Mouse (Mus musculus): ENCODE measurements around the gene Gpatch3. TPM values are rescaled to one million over a fixed set of nuclear protein-coding genes. Genes with fewer than 3 reads are reported as not detected.

Gpatch3 gene
- total RNA-seq, 2 experiments from 2014 or later = 6.3 to 8.5 TPM

DNA sequence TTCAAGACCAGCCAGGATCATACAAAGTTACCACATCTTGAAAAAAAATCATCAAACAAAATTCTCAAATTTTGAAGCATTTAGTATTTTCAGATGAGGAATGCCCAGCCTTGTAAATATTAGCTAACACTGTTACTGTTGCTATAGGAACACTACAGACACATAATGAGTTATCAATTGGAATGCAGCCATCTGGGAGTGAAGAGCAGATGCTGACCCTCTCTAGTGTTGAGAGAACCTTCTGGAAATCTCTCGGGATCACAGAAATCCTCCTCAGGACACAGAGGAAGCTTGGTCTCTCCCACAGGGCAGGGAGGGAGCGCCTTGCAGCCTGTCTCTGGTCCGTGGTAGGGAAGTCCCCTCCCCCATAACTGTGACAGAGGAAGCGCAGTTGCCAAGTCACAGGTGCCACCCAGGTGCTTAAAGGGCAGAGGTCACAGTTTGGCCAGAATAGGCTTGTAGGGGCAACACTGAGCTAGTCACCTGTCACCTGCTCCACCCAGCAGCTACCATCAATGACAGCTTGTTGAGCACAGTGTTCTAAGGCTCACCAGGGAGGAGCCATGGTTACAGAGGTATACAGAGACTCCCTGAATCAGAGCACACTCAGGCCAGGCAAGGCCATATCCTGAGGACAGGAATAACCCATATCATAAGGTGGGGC, 45.1 kb downstream of the Gpatch3 start:
- DNase-seq (ENCODE audit: low spot score in 2 of 2) = no peak

DNA sequence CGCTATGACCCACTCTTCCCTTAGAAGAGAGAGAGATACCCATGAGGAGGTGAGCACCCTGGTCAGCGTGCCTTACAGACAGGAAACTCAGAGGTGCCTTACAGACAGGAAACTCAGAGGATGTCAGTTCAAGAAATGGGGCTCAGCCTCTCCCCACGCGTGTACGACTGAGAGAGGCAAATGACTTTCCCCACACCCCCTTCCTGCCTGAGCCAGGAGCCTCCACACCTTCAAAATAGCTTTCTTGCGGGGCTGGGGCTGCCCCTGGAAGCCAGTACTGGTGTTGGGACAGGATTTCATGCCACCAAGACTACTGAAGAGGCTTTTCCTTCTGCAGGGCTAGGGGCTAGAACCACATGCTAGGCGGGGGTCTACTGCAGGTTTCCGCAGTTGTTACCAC, 46.1 kb downstream of the Gpatch3 start:
- no peak for DNase-seq (ENCODE audit: low spot score in 2 of 2)

DNA sequence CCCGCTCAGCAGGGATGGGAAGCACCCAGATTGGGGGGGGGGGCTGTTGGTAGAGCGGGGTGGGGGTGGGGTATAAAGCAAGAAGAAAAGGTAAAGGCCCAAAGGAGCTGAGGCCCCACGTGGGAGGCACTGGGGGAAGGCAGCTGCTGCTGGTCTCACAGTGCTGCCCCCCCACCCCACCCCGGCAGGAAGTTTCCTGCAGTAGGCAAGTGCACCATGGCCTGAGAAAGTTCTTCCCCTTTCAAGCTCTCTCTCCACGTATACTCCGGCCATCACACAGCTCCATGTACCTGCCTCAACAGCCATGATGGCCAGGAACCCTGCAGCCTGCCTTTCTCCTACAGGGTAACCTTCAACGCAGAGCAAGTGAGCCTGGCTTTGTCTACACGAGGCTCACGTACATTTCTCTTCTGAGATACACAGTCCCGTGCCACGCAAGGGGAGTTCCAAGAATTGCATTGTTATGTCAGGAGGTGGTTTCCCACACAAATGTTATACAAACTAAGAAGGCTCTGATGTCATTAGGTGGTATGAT, 47.7 kb downstream of the Gpatch3 start:
- no peak for DNase-seq (ENCODE audit: low spot score in 2 of 2)

DNA sequence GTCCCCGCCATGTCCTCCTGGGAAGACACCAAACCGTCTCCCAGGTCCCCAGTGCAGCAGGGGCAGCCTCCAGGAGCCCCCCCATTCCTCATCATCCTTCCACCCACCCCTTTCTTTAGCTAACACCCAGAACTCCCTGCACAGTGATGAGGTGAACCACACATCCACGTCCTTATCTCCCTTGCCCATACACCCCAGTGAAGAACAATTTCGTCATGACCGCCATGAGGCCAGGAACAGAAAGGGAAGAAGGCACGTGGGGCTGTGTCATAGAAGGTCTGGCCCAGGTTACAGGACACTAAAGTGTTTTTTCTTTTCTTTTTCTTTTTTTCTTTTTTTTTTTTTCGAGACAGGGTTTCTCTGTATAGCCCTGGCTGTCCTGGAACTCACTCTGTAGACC, 50.3 kb downstream of the Gpatch3 start:
- no peak for DNase-seq (ENCODE audit: low spot score in 2 of 2)

DNA sequence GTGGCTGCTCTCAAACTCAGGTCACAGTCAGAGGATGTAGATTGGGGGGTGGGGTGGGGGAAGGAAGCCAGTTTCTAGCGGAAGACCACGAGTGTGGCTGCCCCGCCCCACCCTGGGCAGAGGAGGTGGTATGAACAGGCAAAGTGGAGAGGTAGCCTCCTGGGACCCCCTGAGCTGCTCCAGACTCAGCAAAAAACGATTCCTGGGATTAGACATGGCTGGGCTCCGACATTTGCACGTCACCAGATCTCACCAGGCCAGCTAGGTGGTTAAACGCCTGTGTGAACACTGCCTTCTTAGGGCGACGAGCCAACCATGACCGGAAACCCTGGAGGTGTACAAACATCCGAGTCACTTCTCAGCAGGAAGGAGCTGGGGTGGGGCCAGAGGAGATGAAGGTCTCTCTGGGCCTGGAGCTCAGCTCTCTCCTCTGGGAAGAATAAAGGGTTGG, 51.1 kb downstream of the Gpatch3 start:
- DNase-seq (ENCODE audit: low spot score in 2 of 2) = no peak

DNA sequence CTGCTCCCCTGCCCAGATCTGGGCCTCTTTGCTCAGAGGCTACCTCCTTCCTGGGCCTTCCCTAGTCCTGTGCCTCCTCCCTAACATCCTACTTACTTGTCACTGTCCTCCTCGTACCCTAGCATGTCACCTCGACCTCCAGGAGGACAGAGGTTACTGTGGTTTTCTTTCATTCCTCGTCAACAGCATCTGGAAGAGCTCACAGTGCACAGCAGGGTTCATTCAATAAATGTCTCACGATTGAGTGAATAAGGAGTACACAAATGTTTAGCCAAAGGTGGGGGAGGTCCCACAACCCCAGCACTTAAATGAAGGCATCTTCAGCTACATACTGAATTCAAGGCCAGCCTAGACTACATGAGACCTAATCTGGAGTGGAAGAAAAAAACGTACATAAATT, 51.7 kb downstream of the Gpatch3 start:
- no peak for DNase-seq (ENCODE audit: low spot score in 2 of 2)

DNA sequence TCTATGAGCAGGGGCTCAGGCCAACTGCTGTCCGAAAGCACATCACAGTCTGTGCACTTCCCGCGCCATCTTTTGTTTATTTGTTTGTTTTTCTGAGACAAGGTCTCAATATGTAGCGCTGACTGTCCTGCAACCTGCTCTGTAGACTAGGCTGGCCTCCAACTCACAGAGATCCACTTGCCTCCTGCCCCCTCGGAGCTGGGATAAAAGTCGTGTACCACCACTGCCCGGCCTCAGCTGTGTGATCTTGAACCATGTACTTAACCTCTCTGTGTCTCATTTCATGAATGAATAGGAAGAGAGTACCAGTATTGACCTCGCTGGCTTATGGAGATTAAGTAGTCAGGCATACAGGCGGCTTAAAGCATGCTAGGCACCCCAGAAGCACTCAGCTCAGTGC, 52.1 kb downstream of the Gpatch3 start:
- no peak for DNase-seq (ENCODE audit: low spot score in 2 of 2)

DNA sequence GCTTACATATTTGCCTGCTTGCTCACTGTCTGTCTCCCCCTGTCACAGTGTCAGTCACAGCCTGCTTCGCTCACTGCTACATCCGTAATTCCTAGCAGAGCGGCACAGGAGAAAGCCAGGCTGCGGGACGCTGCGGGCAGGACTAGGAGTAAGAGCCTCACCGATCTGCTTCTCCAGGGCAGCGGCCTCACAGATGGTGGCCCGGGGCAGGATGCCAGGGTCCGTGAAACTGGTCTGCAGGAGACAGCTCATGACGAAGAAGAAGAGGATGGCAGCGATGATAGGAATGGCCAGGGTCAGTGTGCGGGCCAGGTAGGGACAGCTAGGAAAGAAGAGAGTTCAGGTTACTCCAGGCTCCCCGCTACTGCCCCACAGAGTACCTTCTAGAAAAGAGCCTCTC, 52.5 kb downstream of the Gpatch3 start:
- DNase-seq (ENCODE audit: low spot score in 2 of 2) = no peak

DNA sequence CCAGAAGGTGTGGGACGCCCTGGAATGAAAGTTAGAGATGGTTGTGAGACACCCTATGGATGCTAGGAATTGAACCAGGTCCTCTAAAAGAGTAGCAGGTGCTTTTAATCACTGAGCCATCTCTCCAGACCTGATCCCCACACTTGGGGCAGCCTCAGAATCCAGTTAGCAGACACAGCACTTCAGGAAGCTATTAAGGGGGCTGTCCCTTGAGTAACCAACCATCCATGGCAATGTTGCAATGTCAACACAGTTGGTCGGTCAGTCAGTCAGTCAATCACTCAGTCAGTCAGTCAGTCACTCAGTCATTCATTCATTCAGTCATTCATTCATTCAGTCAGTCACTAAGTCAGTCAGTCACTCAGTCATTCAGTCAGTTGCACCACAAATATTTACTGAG, 54.0 kb downstream of the Gpatch3 start:
- no peak for DNase-seq (ENCODE audit: low spot score in 2 of 2)

DNA sequence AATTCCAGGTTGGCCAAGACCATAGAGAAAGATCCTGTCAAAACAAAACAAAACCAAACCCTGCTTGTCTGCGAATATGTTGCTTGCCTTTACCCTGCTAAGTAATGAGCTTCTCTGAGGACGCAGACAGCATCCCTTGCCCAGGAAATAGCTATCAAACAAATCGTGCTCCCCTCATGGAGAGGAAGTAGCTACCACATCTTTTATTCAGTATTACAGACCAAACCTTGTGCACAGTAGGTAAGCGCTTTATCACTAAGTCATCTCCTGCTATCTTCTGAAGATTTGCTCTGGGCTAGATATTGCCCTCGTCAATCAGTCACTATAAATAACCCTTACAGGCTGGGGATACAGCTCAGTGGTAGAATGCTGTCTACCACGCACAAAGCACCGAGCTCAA, 54.6 kb downstream of the Gpatch3 start:
- no peak for DNase-seq (ENCODE audit: low spot score in 2 of 2)

DNA sequence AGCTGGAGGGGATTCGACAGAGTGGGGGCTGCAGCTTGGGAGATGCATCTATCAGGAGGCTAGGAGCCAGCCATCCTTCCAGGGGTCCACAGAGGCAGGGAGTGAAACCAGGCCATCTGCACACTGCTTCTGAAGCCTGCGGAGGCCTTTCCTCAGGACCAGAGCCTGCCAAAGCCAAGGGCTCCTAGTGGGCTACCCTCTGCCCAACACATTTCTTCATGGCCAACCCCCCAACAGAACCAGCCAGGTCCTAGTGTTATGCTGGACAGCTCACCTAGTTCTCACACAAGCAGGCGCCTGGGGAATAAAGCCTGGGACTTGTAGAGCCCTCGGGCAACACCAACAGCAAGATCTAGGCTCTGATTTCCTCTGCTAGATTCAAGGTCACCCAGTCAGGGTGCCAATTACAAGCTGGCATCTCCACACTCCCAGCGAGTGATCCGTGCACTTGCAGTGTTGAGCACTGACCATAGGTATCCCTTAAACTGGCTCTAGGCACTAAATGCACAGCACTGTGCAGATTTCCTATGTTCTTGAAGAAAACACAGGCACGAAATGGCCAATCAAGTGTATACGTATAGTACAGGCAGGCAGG, 55.9 kb downstream of the Gpatch3 start:
- no peak for DNase-seq (ENCODE audit: low spot score in 2 of 2)

DNA sequence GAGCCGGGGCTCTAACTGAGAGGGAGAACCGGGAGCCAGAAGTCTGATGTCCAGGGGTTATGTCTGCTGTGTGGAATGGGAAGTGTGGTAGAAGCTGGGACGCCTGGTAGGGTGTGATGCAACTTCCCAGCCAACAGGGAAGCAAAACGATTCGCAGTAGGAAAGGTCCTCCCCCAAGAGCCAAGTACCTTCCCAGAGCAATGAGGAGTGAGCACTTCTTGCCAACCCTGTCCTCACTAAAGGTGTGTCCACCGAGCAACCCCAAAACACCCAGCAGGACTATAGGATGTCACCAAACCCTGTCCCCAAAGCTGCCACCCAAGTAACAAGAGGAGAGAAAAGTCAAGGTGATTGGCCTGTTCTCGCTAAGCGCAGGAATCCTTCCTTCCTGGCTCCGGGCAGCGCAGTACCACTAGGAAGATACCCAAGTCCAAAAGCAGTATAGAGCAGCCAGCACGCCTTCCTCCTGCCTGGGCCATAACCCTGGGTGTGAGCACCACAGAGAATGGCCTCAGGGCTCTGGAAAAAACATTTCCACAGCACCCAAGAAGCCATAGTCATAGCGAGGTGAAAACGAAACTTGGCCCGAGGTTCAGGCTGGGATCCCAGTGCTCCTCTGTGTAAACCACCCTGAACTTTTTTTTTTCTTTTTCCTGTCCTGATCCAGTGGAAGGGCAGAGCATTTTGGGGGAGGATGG, 56.7 kb downstream of the Gpatch3 start:
- DNase-seq (ENCODE audit: low spot score in 2 of 2) = no peak

DNA sequence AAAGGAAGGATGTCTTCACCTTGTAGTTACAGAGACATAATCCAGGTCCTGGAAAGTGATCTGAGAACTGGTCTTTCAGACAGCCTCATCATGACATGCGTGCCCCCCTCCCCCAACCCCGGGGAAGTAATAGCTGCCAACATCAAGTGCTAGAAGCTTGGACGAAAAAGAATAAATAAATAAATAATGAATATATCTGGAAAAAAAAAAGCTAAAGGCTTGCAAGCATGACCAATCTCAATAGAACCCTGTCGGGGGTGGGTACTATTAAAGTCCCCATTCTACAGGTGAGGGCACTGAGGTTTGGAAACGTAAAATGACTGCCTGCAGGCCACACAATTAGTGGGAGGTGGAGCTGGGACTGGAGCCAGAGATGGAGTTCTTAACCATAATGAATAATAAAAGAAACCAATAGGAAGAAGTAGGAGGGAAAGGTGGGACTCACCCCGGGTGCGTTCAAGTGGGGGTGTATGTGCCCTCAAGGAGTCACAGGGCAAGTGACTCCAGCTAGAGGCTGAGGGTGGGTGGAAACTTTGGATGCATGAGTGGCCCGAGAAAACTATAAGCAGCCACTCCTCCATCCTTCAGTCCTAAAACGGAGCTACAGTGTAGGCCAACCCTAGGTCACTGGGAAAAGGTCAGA, 57.3 kb downstream of the Gpatch3 start:
- no peak for DNase-seq (ENCODE audit: low spot score in 2 of 2)

DNA sequence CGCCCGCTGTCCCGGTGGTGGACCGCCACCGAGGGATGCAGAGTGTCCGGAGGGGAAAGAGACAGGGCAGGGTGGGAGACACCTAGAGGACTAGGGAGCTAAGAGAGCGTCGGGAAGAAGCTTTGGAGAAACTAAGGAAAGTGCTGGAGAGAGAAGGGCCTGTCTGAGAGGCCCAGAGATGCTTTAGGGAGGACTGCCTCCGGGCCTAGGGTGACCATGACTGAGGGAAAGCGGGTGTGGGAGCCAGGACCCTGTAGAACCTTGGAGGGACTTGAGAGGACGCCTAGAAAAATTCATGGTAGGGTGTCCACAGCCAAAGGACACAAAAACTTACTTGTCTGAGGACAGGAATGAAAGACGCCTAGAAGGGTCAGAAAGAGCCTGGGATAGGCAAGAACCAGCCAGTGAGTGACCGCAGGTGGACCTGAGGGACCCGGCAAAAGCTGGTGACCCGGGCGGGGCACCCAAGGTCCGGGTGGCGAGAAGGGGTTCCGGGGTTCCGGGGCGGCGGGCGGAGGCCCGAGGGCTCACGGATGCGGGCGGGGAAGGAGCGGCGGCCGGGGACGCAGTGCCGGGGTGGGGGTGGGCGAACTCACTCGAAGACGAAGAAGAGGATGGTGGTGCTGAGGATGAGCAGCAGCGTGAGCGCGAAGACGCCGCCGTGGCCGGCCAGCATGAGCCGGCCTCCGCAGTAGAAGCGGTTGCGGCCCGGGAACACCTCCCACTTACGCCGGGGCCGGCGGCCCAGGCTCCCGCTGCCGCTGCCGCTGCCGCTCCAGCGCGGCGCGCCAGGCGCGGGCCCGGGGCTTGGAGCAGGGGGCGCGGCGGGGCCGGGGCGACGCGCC, 58.2 kb downstream of the Gpatch3 start:
- peak in 1 of 2 experiments; percentile 44 for DNase-seq (ENCODE audit: low spot score in 2 of 2)

DNA sequence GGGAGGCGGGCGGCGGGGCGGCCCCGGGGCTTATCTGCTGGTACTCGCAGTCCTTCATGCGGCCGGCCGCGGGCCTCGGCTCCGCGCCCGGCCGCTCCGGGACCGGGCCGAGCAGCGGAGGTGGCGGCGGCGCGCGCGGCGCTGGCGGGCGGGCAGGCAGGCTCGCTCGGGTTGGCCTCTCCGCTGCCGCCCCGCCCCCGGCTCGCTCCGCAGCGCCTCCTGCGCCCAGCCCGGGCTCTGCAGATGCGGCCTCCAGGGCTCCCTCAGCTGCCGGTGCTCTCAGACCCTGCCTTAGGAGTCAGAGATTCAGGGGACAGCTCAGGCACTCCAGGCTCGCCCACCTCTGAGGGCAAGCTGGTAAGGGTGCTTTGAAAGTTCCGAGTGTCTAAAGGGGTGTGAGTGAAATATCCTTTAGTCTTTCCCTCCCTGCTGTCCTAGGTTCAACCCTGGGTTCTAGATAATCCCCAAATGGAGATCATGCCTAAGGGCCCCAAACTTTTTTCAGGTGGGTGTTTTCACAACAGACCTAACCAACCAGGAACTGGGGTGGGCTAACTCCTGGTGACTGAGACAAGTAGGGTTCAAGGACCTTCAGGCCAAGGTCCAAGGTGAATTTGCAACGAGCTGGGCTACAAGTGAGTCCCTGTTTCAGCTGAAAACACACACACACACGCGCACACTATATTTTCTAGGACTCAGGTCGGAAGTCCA, 58.9 kb downstream of the Gpatch3 start:
- DNase-seq (ENCODE audit: low spot score in 2 of 2) = peak; percentile 90 to 95

Small RNA genes within 50 kb of the gene (microRNA-seq; reads per million reads assigned to microRNA genes)
- 0 reads per million in 2 experiments for gene Gm23158

Other genes with a start within 250 kb of the Gpatch3 start
- gene Wdtc1, start 221.3 kb upstream of the Gpatch3 start, total RNA-seq (2021) = 10 to 100 TPM; 60.5 to 68.6 TPM
- gene Slc9a1, start 205.0 kb upstream of the Gpatch3 start, total RNA-seq (2021) = 10 to 100 TPM; 45.5 to 47.4 TPM
- under 1 TPM in 1 of 2 experiments, not detected in 1; 0.21 TPM for gene Tent5b, start 94.6 kb upstream of the Gpatch3 start, total RNA-seq (2021)
- gene Trnp1, start 76.2 kb upstream of the Gpatch3 start, total RNA-seq (2021) = 100 to 1,000 TPM; 129 to 130 TPM
- under 1 TPM in 1 of 2 experiments, not detected in 1; 0.21 TPM for gene Kdf1, start 55.8 kb upstream of the Gpatch3 start, total RNA-seq (2021)
- 100 to 1,000 TPM; 117 to 129 TPM for gene Nudc, start 28.7 kb upstream of the Gpatch3 start, total RNA-seq (2021)
- not detected for gene Nr0b2, start 21.4 kb upstream of the Gpatch3 start, total RNA-seq (2021)
- gene Gpn2, start 9.6 kb downstream of the Gpatch3 start, total RNA-seq (2021) = 10 to 100 TPM; 12.4 to 14.8 TPM
- 1 to 10 TPM; 1.8 to 2.1 TPM for gene Sfn, start 27.4 kb downstream of the Gpatch3 start, total RNA-seq (2021)
- 10 to 100 TPM; 34.3 to 38.8 TPM for gene Zdhhc18, start 75.4 kb downstream of the Gpatch3 start, total RNA-seq (2021)
- 10 to 100 TPM in 1 of 2 experiments, 1 to 10 TPM in 1; 9.2 to 10.8 TPM for gene Pigv, start 97.9 kb downstream of the Gpatch3 start, total RNA-seq (2021)
- 10 to 100 TPM; 74.6 to 76.4 TPM for gene Arid1a, start 182.0 kb downstream of the Gpatch3 start, total RNA-seq (2021)

All from layer of hippocampus, postnatal 10 days (tissue).